Mouse (Mus musculus): ENCODE results near the gene Dst. TPM values are rescaled to one million over a fixed set of nuclear protein-coding genes. Genes with fewer than 3 reads are reported as not detected.

Gene Dst
- polyA plus RNA-seq, 1 experiment from 2014 or later, result 17.3 TPM

DNA sequence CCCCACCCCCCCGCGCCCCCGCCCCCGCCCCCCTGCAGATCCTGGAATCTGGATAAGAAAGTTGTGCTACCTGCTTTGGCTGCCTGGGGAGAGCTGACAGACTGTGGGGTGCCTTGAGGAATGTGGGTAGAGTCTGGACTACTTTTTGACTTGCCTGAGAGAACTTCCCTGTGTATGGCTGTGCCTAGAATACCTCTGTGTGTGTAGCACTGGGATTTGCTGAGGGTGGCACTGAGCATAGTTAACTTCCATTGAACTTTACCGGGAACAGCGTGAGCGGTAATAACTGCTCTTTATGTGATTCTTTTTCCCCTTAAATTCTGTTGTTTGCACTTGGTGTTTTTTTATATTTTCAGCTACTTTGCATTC is 169.4 kb downstream of the Dst start:
- DNase-seq (ENCODE audit: low spot score), result no peak
- Histone ChIP-seq H3K36me3 (replicated peaks) (no peaks in the 10 kb centered on the region), H3K27me3 (replicated peaks; ENCODE audit: low read depth, poor library complexity, severe bottlenecking) (no peaks in the 10 kb centered on the region), H3K9me3 (no peaks in the 10 kb centered on the region), H3K4me1 (peaks cover 35% of the 10 kb centered on the region), H3K27ac (replicated peaks) (no peak overlapping the region), H3K4me3 (peak overlapping the region; percentile 40)
- WGBS, result 18% methylated on average over 7 of the region's 7 CpGs

DNA sequence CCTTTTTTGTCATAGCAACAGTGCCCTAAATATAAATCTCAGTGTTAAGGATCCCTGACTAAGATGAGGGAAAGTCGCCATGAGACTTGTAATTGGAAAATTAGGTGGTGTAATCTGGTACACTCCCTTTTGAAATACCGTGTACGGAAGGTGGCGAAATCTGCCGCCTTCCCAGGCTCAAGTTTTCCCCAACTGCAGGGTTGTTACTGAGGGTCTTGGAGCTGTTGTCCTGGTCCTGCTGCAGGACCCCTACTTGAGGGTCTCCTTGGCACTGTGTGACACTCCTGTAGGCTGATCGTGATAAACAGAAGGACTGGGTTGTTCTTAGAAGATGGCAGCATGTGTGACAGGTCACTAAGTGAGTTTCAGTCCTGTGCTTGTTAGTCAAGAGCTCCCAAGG is 169.9 kb downstream of the Dst start:
- DNase-seq (ENCODE audit: low spot score), result no peak
- no peaks in the 10 kb centered on the region for H3K9me3 ChIP-seq
- no peak overlapping the region for H3K27ac ChIP-seq (replicated peaks)
- no peaks in the 10 kb centered on the region for H3K36me3 ChIP-seq (replicated peaks)
- peaks cover 34% of the 10 kb centered on the region for H3K4me1 ChIP-seq
- H3K27me3 ChIP-seq (replicated peaks; ENCODE audit: low read depth, poor library complexity, severe bottlenecking), result no peaks in the 10 kb centered on the region
- 84% methylated on average over 6 of the region's 6 CpGs for WGBS
- H3K4me3 ChIP-seq, result no peak overlapping the region

DNA sequence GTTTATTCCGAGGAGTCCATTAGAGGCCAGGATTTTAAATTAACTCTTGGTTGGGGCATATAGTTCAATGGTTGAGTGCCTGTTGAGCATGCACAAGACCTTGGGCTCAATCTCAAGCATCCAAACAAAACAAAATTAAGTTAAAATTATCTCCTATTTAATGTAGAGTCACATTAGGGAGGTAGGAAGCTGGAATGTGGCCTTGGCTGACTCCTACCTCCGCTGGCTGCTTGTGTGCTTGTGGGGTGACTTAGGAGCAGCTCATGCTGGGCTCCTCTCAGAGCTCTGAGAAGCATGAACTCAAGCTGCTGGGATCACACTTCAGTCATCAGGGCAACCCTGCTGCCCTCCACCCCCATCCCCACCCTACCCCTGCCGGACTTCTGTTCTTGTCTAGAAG is 181.0 kb downstream of the Dst start:
- H3K27ac ChIP-seq (replicated peaks), result no peak overlapping the region
- no peak overlapping the region for H3K4me3 ChIP-seq
- no peaks in the 10 kb centered on the region for H3K4me1 ChIP-seq
- no peaks in the 10 kb centered on the region for H3K27me3 ChIP-seq (replicated peaks; ENCODE audit: low read depth, poor library complexity, severe bottlenecking)
- H3K36me3 ChIP-seq (replicated peaks), result peaks cover 26% of the 10 kb centered on the region
- no peak for DNase-seq (ENCODE audit: low spot score)
- 89% methylated on average over 3 of the region's 3 CpGs for WGBS
- H3K9me3 ChIP-seq, result no peaks in the 10 kb centered on the region

DNA sequence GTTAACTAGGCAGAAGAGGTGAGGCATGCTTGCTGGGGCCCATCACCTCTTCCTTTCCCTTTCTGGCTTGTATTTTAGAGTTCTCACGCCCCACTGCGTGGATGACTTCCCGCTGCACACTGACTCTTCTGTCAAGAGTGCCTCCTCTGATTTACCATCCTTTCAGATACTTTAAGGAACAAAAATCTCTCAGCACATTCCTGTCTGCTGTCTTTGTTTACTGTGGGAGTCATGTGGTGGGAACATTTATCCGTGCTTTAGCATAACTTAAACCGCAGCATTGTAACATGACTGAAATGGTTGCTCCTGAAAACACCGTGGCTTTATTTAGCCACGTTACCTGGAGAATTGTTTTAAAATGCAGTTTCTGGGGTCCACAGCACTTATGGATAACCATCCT is 182.7 kb downstream of the Dst start:
- H3K27ac ChIP-seq (replicated peaks), result no peak overlapping the region
- H3K9me3 ChIP-seq, result no peaks in the 10 kb centered on the region
- 88% methylated on average over 7 of the region's 7 CpGs for WGBS
- 0 out of 2 replicates have a peak, but pooled peaks cover 1% of the 10 kb centered on the region for H3K4me1 ChIP-seq
- H3K27me3 ChIP-seq (replicated peaks; ENCODE audit: low read depth, poor library complexity, severe bottlenecking), result no peaks in the 10 kb centered on the region
- no peak for DNase-seq (ENCODE audit: low spot score)
- peaks cover 26% of the 10 kb centered on the region for H3K36me3 ChIP-seq (replicated peaks)
- H3K4me3 ChIP-seq, result no peak overlapping the region

DNA sequence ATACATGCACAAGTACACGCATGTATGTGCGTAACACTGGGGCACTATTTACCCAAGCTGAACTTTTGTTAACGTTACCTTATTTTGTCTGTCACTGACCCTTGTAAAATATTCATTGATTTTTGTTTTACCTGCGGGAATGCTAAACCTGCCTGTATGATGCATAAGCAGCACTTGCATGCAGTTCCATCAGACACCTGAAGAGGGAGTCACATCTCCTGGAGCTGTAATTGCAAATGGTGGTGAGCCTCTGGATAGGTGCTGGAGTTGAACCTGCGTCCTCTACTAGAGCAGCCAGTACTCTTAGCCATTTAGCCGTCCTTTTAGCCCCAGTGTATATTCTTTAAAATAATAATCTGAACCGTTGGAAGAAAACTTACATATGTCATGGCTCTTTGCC is 185.6 kb downstream of the Dst start:
- H3K4me3 ChIP-seq, result no peak overlapping the region
- H3K36me3 ChIP-seq (replicated peaks), result peaks cover 10% of the 10 kb centered on the region
- DNase-seq (ENCODE audit: low spot score), result no peak
- H3K27me3 ChIP-seq (replicated peaks; ENCODE audit: low read depth, poor library complexity, severe bottlenecking), result no peaks in the 10 kb centered on the region
- no peak overlapping the region for H3K27ac ChIP-seq (replicated peaks)
- H3K4me1 ChIP-seq, result 0 out of 2 replicates have a peak, but pooled peaks cover 9% of the 10 kb centered on the region
- no peaks in the 10 kb centered on the region for H3K9me3 ChIP-seq
- 94% methylated on average over 7 of the region's 7 CpGs for WGBS

DNA sequence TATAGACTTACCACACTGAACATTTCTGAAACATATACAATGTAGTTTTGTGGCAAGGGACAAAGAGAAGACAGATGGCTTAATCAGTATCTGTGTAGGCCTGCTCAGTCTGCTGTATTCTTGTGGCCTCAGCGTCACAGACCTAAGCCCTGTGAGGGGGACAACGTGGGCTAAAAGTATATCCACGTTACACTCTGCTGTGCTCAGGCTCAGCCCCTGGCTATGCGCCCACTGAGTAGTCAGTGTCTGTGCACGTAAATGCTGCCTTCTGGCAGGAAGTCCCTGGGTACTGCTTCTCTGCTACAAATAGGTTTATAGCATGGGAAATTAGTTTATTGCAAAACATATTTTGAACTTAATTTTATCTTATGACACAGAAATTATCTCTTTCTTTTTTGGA is 186.3 kb downstream of the Dst start:
- no peaks in the 10 kb centered on the region for H3K27me3 ChIP-seq (replicated peaks; ENCODE audit: low read depth, poor library complexity, severe bottlenecking)
- WGBS, result 73% methylated on average over 5 of the region's 5 CpGs
- H3K27ac ChIP-seq (replicated peaks), result no peak overlapping the region
- no peaks in the 10 kb centered on the region for H3K9me3 ChIP-seq
- no peak overlapping the region for H3K4me3 ChIP-seq
- DNase-seq (ENCODE audit: low spot score), result no peak
- H3K36me3 ChIP-seq (replicated peaks), result peaks cover 7% of the 10 kb centered on the region
- 0 out of 2 replicates have a peak, but pooled peaks cover 9% of the 10 kb centered on the region for H3K4me1 ChIP-seq

DNA sequence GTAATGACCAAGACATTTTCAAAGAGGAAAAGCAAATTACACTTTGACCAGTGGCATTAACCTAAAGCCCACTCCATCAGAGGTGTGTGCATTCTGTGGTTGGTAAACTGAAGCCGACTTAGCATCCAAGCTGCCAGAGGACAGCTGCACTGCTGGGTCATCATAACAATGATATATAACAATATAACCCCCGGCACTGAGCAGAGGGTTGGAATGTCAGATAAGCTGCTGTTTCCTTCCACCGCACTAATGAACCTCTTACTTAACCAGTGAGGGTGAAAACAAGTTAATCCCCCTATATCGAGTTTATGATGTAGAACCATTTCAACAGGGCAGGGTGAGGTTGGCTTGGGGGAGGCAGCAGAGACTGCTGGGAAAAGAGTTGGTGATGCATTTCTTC is 187.1 kb downstream of the Dst start:
- Histone ChIP-seq H3K9me3 (no peaks in the 10 kb centered on the region), H3K4me1 (0 out of 2 replicates have a peak, but pooled peaks cover 9% of the 10 kb centered on the region), H3K27me3 (replicated peaks; ENCODE audit: low read depth, poor library complexity, severe bottlenecking) (no peaks in the 10 kb centered on the region), H3K36me3 (replicated peaks) (peaks cover under 1% of the 10 kb centered on the region), H3K4me3 (no peak overlapping the region), H3K27ac (replicated peaks) (no peak overlapping the region)
- 62% methylated on average over 4 of the region's 4 CpGs for WGBS
- DNase-seq (ENCODE audit: low spot score), result no peak

DNA sequence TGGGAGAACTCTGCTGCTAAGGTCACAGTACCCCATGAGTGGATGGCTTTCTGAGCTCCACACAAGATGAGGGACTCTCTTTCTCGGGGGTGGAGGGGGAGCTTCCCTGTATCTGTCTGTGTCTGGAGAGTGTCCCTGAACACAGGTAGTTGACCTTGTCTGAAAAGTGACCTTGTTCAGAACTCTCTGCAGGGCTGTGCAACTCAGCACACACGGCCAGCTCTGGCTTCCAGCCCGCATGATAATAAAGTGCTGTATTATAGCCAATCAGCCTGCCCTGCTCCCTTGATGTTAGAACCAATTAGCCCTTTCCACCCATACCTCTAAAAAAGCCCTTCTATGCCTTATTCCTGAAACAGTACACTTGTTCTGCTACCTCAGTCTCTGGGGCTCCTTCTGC is 188.9 kb downstream of the Dst start:
- Histone ChIP-seq H3K4me1 (0 out of 2 replicates have a peak, but pooled peaks cover 9% of the 10 kb centered on the region), H3K36me3 (replicated peaks) (no peaks in the 10 kb centered on the region), H3K9me3 (no peaks in the 10 kb centered on the region), H3K27me3 (replicated peaks; ENCODE audit: low read depth, poor library complexity, severe bottlenecking) (no peaks in the 10 kb centered on the region), H3K4me3 (no peak overlapping the region), H3K27ac (replicated peaks) (no peak overlapping the region)
- 77% methylated on average over 3 of the region's 3 CpGs for WGBS
- DNase-seq (ENCODE audit: low spot score), result no peak

DNA sequence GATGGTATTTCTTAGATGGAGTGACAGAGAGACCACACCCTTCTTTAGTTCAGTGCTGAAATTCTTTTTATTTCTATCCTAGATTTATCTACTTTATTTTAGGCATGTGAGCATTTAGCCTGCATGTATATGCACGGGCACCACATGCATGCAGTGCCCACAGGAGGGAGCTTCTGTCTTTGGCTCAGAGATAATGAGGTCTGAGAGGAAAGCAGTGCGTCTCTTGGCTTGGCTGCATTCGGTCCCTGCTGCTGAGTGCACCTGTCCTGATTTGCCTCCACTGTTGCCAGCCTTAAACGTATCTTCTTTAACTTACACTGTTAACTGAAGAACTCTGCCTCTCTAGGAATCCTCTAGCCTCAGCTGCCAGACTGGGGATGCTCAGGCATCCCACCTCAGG is 189.6 kb downstream of the Dst start:
- WGBS, result 65% methylated on average over 4 of the region's 4 CpGs
- H3K4me1 ChIP-seq, result 0 out of 2 replicates have a peak, but pooled peaks cover 9% of the 10 kb centered on the region
- DNase-seq (ENCODE audit: low spot score), result no peak
- H3K27ac ChIP-seq (replicated peaks), result no peak overlapping the region
- H3K4me3 ChIP-seq, result no peak overlapping the region
- H3K9me3 ChIP-seq, result no peaks in the 10 kb centered on the region; the same call in 1 of the 2 replicates
- no peaks in the 10 kb centered on the region for H3K36me3 ChIP-seq (replicated peaks)
- H3K27me3 ChIP-seq (replicated peaks; ENCODE audit: low read depth, poor library complexity, severe bottlenecking), result no peaks in the 10 kb centered on the region

DNA sequence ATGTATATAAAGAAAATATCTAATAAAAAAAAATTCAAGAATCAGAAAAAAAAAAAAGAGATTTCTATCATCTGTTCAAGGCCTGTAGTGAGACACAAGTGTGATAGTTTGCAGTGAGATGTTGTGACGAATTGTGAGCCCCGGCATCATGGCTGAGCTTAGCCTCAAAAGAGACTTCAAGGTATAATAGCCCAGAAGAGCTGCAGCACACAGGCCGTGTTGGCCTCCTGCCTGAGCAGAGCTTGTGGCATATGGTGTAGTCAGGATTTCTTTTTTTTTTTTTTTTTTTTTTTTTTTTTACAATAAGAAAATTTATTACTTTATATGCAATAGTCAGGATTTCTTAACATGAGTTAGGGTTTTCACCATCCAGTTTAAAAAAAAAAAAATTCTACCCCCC is 191.4 kb downstream of the Dst start:
- H3K4me3 ChIP-seq, result no peak overlapping the region
- DNase-seq (ENCODE audit: low spot score), result no peak
- no peaks in the 10 kb centered on the region; the same call in 1 of the 2 replicates for H3K9me3 ChIP-seq
- no peak overlapping the region for H3K27ac ChIP-seq (replicated peaks)
- no peaks in the 10 kb centered on the region for H3K27me3 ChIP-seq (replicated peaks; ENCODE audit: low read depth, poor library complexity, severe bottlenecking)
- peaks cover 24% of the 10 kb centered on the region for H3K4me1 ChIP-seq
- WGBS, result 83% methylated on average over 3 of the region's 3 CpGs
- no peaks in the 10 kb centered on the region for H3K36me3 ChIP-seq (replicated peaks)

DNA sequence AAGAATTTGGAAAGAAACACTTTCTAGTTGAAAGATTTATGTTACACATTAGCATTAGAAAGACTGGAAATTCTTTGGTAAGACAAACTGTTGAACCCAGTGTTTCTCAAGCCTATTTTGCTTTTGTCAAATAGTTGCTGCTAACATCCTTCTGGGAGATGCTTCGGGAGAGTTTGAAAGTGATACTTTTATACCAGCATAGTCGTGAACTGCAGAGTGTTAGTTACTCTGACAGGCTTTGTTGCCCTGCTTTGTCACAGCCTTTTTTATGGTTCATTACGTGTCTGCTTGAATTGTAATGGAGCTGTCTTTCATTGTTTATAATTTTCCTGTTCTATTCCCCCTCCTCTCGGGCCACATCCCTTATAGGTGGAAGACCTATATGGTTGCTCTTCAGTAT is 192.4 kb downstream of the Dst start:
- Histone ChIP-seq H3K4me3 (no peak overlapping the region), H3K9me3 (no peaks in the 10 kb centered on the region; the same call in 1 of the 2 replicates), H3K27ac (replicated peaks) (no peak overlapping the region), H3K36me3 (replicated peaks) (no peaks in the 10 kb centered on the region), H3K4me1 (peaks cover 32% of the 10 kb centered on the region), H3K27me3 (replicated peaks; ENCODE audit: low read depth, poor library complexity, severe bottlenecking) (no peaks in the 10 kb centered on the region)
- WGBS, result 67% methylated on average over 4 of the region's 4 CpGs
- no peak for DNase-seq (ENCODE audit: low spot score)

DNA sequence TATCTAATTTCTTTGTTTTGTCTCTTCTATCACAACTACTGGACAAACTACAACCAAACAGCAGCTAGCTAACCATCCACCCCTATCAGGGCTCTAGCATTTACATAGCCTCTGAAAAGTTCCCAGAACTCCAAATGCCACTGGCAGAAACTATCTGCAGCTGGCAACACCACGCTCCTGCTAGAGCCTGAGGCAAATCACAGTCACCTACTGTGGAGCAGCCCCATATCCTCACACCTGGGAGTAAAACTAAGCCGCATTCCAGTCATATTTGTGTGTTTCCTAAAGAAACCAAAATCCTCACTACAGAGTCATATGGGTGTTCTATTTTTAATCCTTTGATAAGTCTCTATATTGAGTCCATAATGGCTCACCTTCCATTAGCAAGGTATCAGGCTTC is 194.6 kb downstream of the Dst start:
- Histone ChIP-seq H3K9me3 (no peaks in the 10 kb centered on the region; the same call in 1 of the 2 replicates), H3K4me3 (no peak overlapping the region), H3K27me3 (replicated peaks; ENCODE audit: low read depth, poor library complexity, severe bottlenecking) (no peaks in the 10 kb centered on the region), H3K36me3 (replicated peaks) (no peaks in the 10 kb centered on the region), H3K27ac (replicated peaks) (no peak overlapping the region), H3K4me1 (peaks cover 36% of the 10 kb centered on the region)
- no peak for DNase-seq (ENCODE audit: low spot score)
- WGBS, result 78% methylated on average over 2 of the region's 2 CpGs

DNA sequence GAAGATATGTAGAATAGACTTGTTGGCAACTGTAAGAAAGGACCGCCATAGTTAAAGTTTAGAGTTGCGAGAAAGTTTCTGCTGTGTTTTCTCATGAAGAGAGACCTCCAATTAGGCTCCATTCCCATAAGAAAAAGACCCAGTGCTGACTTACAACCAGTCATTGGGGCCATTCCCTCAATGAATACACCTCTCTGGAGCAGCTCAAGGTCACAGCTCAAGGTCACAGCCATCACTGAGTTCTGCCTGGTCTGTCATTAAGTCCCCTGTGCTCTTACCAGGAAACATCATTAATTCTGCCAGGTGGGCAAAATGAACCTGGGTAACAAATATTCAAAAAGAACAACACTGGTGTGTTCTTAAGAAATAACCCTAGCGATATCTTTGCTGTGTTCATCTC is 195.2 kb downstream of the Dst start:
- Histone ChIP-seq H3K27ac (replicated peaks) (peak overlapping the region; percentile 67; the same call in 1 of the 2 replicates), H3K4me3 (peak overlapping the region; percentile 41), H3K36me3 (replicated peaks) (no peaks in the 10 kb centered on the region), H3K9me3 (no peaks in the 10 kb centered on the region; the same call in 1 of the 2 replicates), H3K27me3 (replicated peaks; ENCODE audit: low read depth, poor library complexity, severe bottlenecking) (no peaks in the 10 kb centered on the region), H3K4me1 (peaks cover 36% of the 10 kb centered on the region)
- DNase-seq (ENCODE audit: low spot score), result no peak
- 71% methylated on average over 3 of the region's 3 CpGs for WGBS

All from embryonic facial prominence, embryonic 10.5 days (tissue).